ENCODE assay signal across 12 mouse cellular contexts in the genomic region with DNA sequence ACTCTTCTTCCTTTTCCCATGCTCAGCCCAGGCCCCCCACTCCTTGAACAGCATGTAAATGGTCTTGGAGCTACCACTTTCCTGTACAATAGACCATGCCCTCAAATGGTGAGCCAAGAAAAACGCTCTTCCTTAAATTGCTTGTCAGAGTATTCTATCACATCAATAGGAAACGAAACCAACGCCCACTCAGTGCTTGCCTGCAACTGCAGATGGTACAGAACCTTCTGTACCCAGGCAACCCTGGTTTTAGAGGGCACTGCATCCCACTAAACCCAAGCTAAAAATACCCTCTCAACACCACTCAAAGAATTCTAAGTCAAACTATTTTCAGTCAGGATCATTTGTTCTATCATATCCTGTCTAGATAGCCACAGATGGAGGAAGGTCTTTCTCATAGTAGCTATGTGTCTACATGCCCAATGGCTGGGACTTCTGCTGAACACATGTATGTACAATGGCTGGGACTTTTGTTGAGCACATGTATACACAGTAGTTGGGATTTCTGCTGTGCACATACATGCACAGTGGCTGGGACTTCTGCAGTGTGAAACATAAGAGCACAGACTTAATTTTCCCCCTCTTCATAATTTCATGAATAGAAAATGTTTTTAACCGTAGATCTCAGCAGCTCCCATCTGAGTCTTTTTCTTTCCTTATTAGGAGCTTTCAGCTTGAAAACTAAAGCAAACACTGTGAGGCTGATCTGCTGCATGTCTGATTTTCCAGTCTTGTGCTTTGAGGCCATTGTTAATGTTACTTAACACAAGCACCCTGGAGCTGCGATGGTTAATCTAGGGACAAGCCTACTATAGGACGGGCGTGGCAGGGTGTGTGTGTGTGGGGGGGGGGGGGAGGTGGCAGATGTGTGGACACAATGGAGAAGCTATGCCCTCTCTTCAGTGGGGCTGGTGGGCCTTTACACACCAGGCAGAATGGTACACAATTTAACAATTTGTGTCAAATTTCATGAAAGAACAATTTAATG. TPM values are rescaled to one million over a fixed set of nuclear protein-coding genes. Genes with fewer than 3 reads are reported as not detected.
DNase-seq lines count a peak whose midpoint lies in the region; ATAC-seq and TF ChIP-seq lines count a peak whose summit lies in the region.
"Had no signal": no experiment of that assay in that cellular context is flagged by ENCODE, and none has a peak within 500 bp of the region (broad histone marks: within the 10 kb centered on the region; RNA-seq: fewer than 3 reads in every experiment).

No protein-coding gene starts in this region.

- no peak for TF ChIP-seq POLR2A in spleen, adult 2 months (IDR thresholded peaks at IDR 0.05; ENCODE audit: low read depth, low read length)
- no peak for TF ChIP-seq POLR2A in brain, embryonic 14.5 days (IDR thresholded peaks at IDR 0.05; ENCODE audit: borderline replicate concordance, extremely low read depth, insufficient read depth, insufficient read length, poor library complexity, severe bottlenecking)

- ATAC-seq in heart, embryonic 11.5 days (replicated peaks; ENCODE audit: insufficient number of reproducible peaks, low FRiP score, low TSS enrichment), result no peak
- peak; percentile 73 for ATAC-seq in neutrophil, adult 5-6 weeks (ENCODE audit: extremely low read depth, insufficient number of reproducible peaks, low FRiP score, poor library complexity, severe bottlenecking)
- ATAC-seq: midbrain, embryonic 15.5 days had no signal

- no peak overlapping the region for H3K27ac ChIP-seq in heart, embryonic 11.5 days (ENCODE audit: low read depth, low read length)
- peak overlapping the region; percentile 85 for H3K27ac ChIP-seq in spleen, adult 2 months (ENCODE audit: insufficient read depth, low read length)
- H3K27ac ChIP-seq: left cerebral cortex, adult 2 months; liver, embryonic 14.5 days; midbrain, embryonic 15.5 days had no signal

- no peaks in the 10 kb centered on the region for H3K9me3 ChIP-seq in heart, embryonic 11.5 days (replicated peaks; ENCODE audit: control insufficient read depth, low read length)
- H3K9me3 ChIP-seq: midbrain, embryonic 15.5 days had no signal

- peak; percentile 56 to 61 for DNase-seq in heart, adult 9 months (ENCODE audit: low spot score in 2 of 2)
- DNase-seq in spleen, adult 2 months (ENCODE audit: low read depth in 1 of 2, low spot score in 2 of 2), result peak; percentile 45 to 66
- no peak for DNase-seq in spleen, postnatal 4 days (ENCODE audit: low spot score in 2 of 2)
- DNase-seq in brain, embryonic 14.5 days (ENCODE audit: low read depth), result peak; percentile 17
- DNase-seq in ovary, adult 18-20 months (ENCODE audit: low spot score), result no peak
- DNase-seq in cerebellum, adult 9-10 months, result no peak
- DNase-seq: kidney, adult 11 months had no signal

- H3K4me3 ChIP-seq in heart, embryonic 11.5 days (ENCODE audit: low read depth, low read length), result no peak overlapping the region
- peak overlapping the region; percentile 16; the same call in 1 of the 2 replicates for H3K4me3 ChIP-seq in spleen, adult 2 months (ENCODE audit: extremely low read depth, insufficient read depth, insufficient read length)
- H3K4me3 ChIP-seq: left cerebral cortex, adult 2 months; midbrain, embryonic 15.5 days had no signal

- H3K36me3 ChIP-seq in heart, embryonic 11.5 days (ENCODE audit: control insufficient read depth, insufficient read depth, low read length), result no peaks in the 10 kb centered on the region
- no peaks in the 10 kb centered on the region for H3K36me3 ChIP-seq in spleen, adult 2 months (ENCODE audit: control insufficient read depth, insufficient read depth, low read length)
- H3K36me3 ChIP-seq: midbrain, embryonic 15.5 days had no signal

- no peak overlapping the region for H3K9ac ChIP-seq in heart, embryonic 11.5 days (ENCODE audit: low read depth, low read length)
- H3K9ac ChIP-seq: liver, embryonic 14.5 days; midbrain, embryonic 15.5 days had no signal

- no peaks in the 10 kb centered on the region for H3K27me3 ChIP-seq in heart, embryonic 11.5 days (ENCODE audit: control insufficient read depth, insufficient read depth, low read length)
- no peaks in the 10 kb centered on the region for H3K27me3 ChIP-seq in spleen, adult 2 months (ENCODE audit: control insufficient read depth, insufficient read depth, low read length)
- H3K27me3 ChIP-seq: midbrain, embryonic 15.5 days had no signal

- no peak for TF ChIP-seq CTCF in spleen, adult 2 months (IDR thresholded peaks at IDR 0.05; ENCODE audit: extremely low read depth, insufficient read depth, insufficient read length, insufficient replicate concordance)
- no peak for TF ChIP-seq CTCF in brain, embryonic 14.5 days (IDR thresholded peaks at IDR 0.05; ENCODE audit: borderline replicate concordance, extremely low read depth, insufficient read depth, insufficient read length)

- 67% methylated on average over 7 of the region's 7 CpGs for WGBS in heart, embryonic 11.5 days (ENCODE audit: insufficient replicate concordance)
- WGBS in spleen, adult 2 months, result 35% methylated on average over 7 of the region's 7 CpGs

- H3K4me2 ChIP-seq in heart, embryonic 11.5 days, result no peak overlapping the region
- H3K4me2 ChIP-seq: midbrain, embryonic 15.5 days had no signal

- peaks cover 7% of the 10 kb centered on the region; the same call in 1 of the 2 replicates for H3K4me1 ChIP-seq in heart, embryonic 11.5 days (ENCODE audit: control insufficient read depth, insufficient read depth, low read length)
- H3K4me1 ChIP-seq in spleen, adult 2 months (ENCODE audit: control insufficient read depth, insufficient read depth, insufficient read length), result peaks cover 20% of the 10 kb centered on the region; the same call in 1 of the 2 replicates
- H3K4me1 ChIP-seq: midbrain, embryonic 15.5 days had no signal

RNA-seq across cellular contexts. Expression of a gene that starts 7.8 kb away (rescaled TPM):
- 7.2 and 9.5 TPM in 2 replicates for polyA plus RNA-seq in heart, embryonic 11.5 days (2014; fragmentation: Nextera tagmentation; extraction: Ambion mirVana)
- 3.4 and 5.0 TPM in 2 replicates for polyA plus RNA-seq in spleen, adult 2 months (2012; rRNA removed)
- 3.8 TPM in 2 replicates for polyA plus RNA-seq in brain, embryonic 14.5 days (2012; rRNA removed)
- 3.7 and 9.0 TPM in 2 replicates for total RNA-seq in neutrophil, adult 5-6 weeks (2017)

Comparison
In these comparisons a context has a peak if more than half of its experiments do, and no peak if none do; other contexts are left out.
1. DNase-seq: peak in heart, adult 9 months (2 of 2), spleen, adult 2 months (2 of 2) and brain, embryonic 14.5 days (single experiment); none in spleen, postnatal 4 days (0 of 2), ovary, adult 18-20 months (single experiment) and cerebellum, adult 9-10 months (single experiment).